Mouse (Mus musculus) left cerebral cortex, postnatal 25 days (tissue): ENCODE results near the gene Cwc27. TPM values are rescaled to one million over a fixed set of nuclear protein-coding genes. Genes with fewer than 3 reads are reported as not detected.

ENCODE experiments used
- total RNA-seq, 2 experiments: library from RNA; stranded (reverse); gene quantifications; 2 replicates each; pipeline ENCODE4 v1.2.3; 2021

Gene Cwc27
- total RNA-seq, 2 experiments from 2014 or later, result 14.1 to 16.0 TPM

Other genes starting within 250 kb of the Cwc27 start
- gene Srek1ip1, start 24.7 kb downstream of the Cwc27 start, total RNA-seq, result 10 to 100 TPM; 17.9 to 18.3 TPM
- gene Shisal2b, start 46.8 kb upstream of the Cwc27 start, total RNA-seq, result 1 to 10 TPM in 1 of 2 experiments, under 1 TPM in 1; 0.34 to 1.0 TPM
- gene Rgs7bp, start 237.8 kb upstream of the Cwc27 start, total RNA-seq, result 100 to 1,000 TPM; 159 to 170 TPM